Mouse (Mus musculus) olfactory bulb, adult 2 months (tissue): ENCODE results near the gene Ksr1.

Source experiments
- CTCF ChIP-seq: fragments of 200-500 bp; IDR thresholded peaks from 2 replicates; pipeline ENCODE4 v1.5.1; 2012; ENCODE audit warnings: low read depth, mild to moderate bottlenecking, low read length, moderate library complexity; ENCODE audit not compliant: insufficient read depth
- POLR2A ChIP-seq: fragments of 200-500 bp; IDR thresholded peaks from 2 replicates; pipeline ENCODE4 v1.6.1; 2012; ENCODE audit warnings: mild to moderate bottlenecking, low read depth, low read length, moderate library complexity; ENCODE audit not compliant: insufficient read depth

GRCm38 (mm10) chr11:79144741-79145140 is 1.5 kb downstream of the Ksr1 start:
- no peak for TF ChIP-seq CTCF
- TF ChIP-seq POLR2A, result no peak
